ENCODE assay signal across 34 mouse cellular contexts in the genomic region with DNA sequence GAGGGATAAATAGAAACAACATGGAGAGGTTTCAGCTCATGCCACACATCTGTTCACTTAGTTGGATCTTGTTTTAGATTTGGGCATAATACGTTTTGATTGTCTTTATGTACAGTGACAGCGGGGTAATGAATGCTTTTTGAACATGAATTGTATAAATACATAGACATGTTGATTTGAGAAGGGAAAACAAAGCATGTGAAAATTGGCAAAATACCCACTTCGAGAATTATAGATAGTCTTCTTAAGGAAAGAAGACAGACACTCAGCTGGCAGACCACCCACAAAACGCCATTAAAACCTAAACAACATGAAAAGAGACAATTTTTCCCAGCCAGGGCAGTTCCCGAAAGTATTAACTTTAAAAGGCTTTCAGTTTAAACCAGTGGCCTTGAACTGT. TPM values are rescaled to one million over a fixed set of nuclear protein-coding genes. Genes with fewer than 3 reads are reported as not detected.
"Had no signal": no experiment of that assay in that cellular context is flagged by ENCODE, and none has a peak within 500 bp of the region (broad histone marks: within the 10 kb centered on the region; RNA-seq: fewer than 3 reads in every experiment).

No protein-coding gene starts in this region.

- H3K4me1 ChIP-seq: heart, embryonic 13.5 days; heart, embryonic 15.5 days; hindbrain, embryonic 13.5 days; hindbrain, embryonic 15.5 days; limb, embryonic 13.5 days; limb, embryonic 15.5 days; liver, embryonic 12.5 days had no signal

- ATAC-seq: hindbrain, postnatal 0 days; intestine, embryonic 16.5 days; liver, embryonic 12.5 days had no signal

- H3K9me3 ChIP-seq: heart, embryonic 13.5 days; heart, embryonic 15.5 days; hindbrain, embryonic 13.5 days; hindbrain, embryonic 15.5 days; kidney, embryonic 15.5 days; limb, embryonic 13.5 days; limb, embryonic 15.5 days; liver, embryonic 12.5 days had no signal

- H3K4me2 ChIP-seq: heart, embryonic 11.5 days; heart, embryonic 13.5 days; heart, embryonic 15.5 days; hindbrain, embryonic 13.5 days; hindbrain, embryonic 15.5 days; kidney, embryonic 15.5 days; limb, embryonic 13.5 days; limb, embryonic 15.5 days; liver, embryonic 12.5 days had no signal

- H3K4me3 ChIP-seq: gastrocnemius, adult 2 months; heart, adult 2 months; heart, embryonic 13.5 days; heart, embryonic 15.5 days; hindbrain, embryonic 13.5 days; hindbrain, embryonic 15.5 days; kidney, embryonic 15.5 days; limb, embryonic 13.5 days; limb, embryonic 15.5 days; liver, embryonic 12.5 days had no signal

- H3K27ac ChIP-seq: gastrocnemius, adult 2 months; heart, adult 2 months; heart, embryonic 13.5 days; heart, embryonic 15.5 days; hindbrain, embryonic 13.5 days; hindbrain, embryonic 15.5 days; hindbrain, postnatal 0 days; kidney, embryonic 15.5 days; kidney, postnatal 0 days; limb, embryonic 13.5 days; limb, embryonic 15.5 days; liver, embryonic 12.5 days; liver, embryonic 14.5 days had no signal

- DNase-seq: gastrocnemius, adult 2 months; gastrocnemius, postnatal 14 days; gastrocnemius, postnatal 36 days; heart, adult 11 months; heart, adult 2 months; heart, postnatal 14 days; heart, postnatal 36 days; kidney, adult 11 months; kidney, adult 2 months; kidney, adult 9 months; kidney, postnatal 14 days; kidney, postnatal 36 days; layer of hippocampus, adult 9-11 months; layer of hippocampus, postnatal 36 days; left cerebral cortex, postnatal 4 days had no signal

- H3K36me3 ChIP-seq: heart, embryonic 13.5 days; heart, embryonic 15.5 days; hindbrain, embryonic 13.5 days; hindbrain, embryonic 15.5 days; kidney, embryonic 15.5 days; limb, embryonic 13.5 days; limb, embryonic 15.5 days; liver, embryonic 12.5 days had no signal

- H3K9ac ChIP-seq: heart, embryonic 13.5 days; heart, embryonic 15.5 days; hindbrain, embryonic 13.5 days; hindbrain, embryonic 15.5 days; kidney, embryonic 15.5 days; limb, embryonic 13.5 days; limb, embryonic 15.5 days; liver, embryonic 12.5 days; liver, embryonic 14.5 days had no signal

- H3K27me3 ChIP-seq: heart, embryonic 13.5 days; heart, embryonic 15.5 days; hindbrain, embryonic 13.5 days; hindbrain, embryonic 15.5 days; kidney, embryonic 15.5 days; limb, embryonic 13.5 days; limb, embryonic 15.5 days; liver, embryonic 12.5 days had no signal

RNA-seq across cellular contexts. Expression of gene Ofcc1, which starts 37.9 kb away (rescaled TPM):
- polyA plus RNA-seq: gonadal fat pad, adult 2 months; heart, adult 2 months; heart, embryonic 11.5 days; heart, embryonic 13.5 days; heart, embryonic 15.5 days; heart, postnatal 0 days; hindbrain, embryonic 11.5 days; hindbrain, embryonic 13.5 days; intestine, embryonic 14.5 days; intestine, embryonic 16.5 days; kidney, embryonic 15.5 days; kidney, postnatal 0 days; large intestine, adult 2 months; limb, embryonic 13.5 days; liver, adult 2 months; liver, embryonic 12.5 days; liver, embryonic 14.5 days had no signal
